Mouse (Mus musculus) testis, adult 2 months (tissue): ENCODE data around the gene Rgs16.

Experiments
- CTCF ChIP-seq: fragments of 200-500 bp; IDR thresholded peaks from 2 replicates; pipeline ENCODE4 v1.5.1; 2012; ENCODE audit warnings: low read depth, mild to moderate bottlenecking, inconsistent platforms, low read length, moderate library complexity; ENCODE audit not compliant: control insufficient read depth, insufficient read depth, insufficient replicate concordance
- POLR2A ChIP-seq: fragments of 200-500 bp; IDR thresholded peaks from 2 replicates; pipeline ENCODE4 v1.6.1; 2012; ENCODE audit warnings: low read depth, mild to moderate bottlenecking, inconsistent platforms, low read length, moderate library complexity; ENCODE audit not compliant: control insufficient read depth

DNA sequence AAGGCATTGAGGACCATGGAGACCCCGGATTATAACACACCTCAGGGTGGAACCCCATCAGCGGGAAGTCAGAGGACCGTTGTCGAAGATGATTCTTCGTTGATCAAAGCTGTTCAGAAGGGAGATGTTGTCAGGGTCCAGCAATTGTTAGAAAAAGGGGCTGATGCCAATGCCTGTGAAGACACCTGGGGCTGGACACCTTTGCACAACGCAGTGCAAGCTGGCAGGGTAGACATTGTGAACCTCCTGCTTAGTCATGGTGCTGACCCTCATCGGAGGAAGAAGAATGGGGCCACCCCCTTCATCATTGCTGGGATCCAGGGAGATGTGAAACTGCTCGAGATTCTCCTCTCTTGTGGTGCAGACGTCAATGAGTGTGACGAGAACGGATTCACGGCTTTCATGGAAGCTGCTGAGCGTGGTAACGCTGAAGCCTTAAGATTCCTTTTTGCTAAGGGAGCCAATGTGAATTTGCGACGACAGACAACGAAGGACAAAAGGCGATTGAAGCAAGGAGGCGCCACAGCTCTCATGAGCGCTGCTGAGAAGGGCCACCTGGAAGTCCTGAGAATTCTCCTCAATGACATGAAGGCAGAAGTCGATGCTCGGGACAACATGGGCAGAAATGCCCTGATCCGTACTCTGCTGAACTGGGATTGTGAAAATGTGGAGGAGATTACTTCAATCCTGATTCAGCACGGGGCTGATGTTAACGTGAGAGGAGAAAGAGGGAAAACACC, 13.7 kb downstream of the Rgs16 start:
- no peak for TF ChIP-seq CTCF
- TF ChIP-seq POLR2A: no peak
